Mouse (Mus musculus) mammary gland, adult 2 months (tissue): Measurements from ENCODE around the gene Ccdc177. TPM values are rescaled to one million over a fixed set of nuclear protein-coding genes. Genes with fewer than 3 reads are reported as not detected.

Experiments
- polyA plus RNA-seq: library from polyadenylated mRNA; depleted of rRNA; stranded (reverse); fragments of >200 nt; gene quantifications from 2 replicates; pipeline ENCODE4 v1.2.3, GENCODE M21; 2012; ENCODE audit warnings: low replicate concordance; rRNA removed

The Ccdc177 gene
- 0.02 TPM in 1 of 2 replicates, not detected in the other for polyA plus RNA-seq

DNA sequence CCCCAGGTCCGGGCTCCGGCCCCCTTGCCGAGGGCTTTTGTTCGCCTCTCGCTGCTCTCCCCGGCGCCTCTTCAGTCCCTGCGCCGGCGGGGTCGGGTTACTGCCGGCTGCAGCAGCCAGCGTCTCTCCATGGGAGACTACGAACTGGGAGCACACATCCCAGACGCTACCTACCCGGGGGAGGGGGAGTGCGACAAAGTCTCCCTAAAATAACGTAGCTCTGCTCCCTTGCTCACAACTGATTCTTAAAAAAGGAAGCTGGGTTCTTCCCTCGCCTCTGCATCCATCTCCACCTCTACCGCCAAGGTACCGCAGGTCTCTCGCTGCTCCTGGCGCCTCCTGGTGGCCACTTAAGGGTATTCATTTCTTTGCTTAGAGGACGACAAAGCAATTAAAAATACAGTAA lies at the start of gene Ccdc177:
Gene Ccdc177 (minus strand): TSS at position 292 of the 406 bp plus-strand sequence.

GRCm38 (mm10) chr12:80789849-80790694 lies 29.6 kb upstream of the Ccdc177 start, which contains the start of gene Susd6:
Gene Susd6 (plus strand): TSS chr12:80790510.

Other genes starting within 250 kb of the Ccdc177 start
- gene Galnt16, start 242.4 kb downstream of the Ccdc177 start, polyA plus RNA-seq, result 8.3 and 9.9 TPM in 2 replicates
- 38.4 and 49.6 TPM in 2 replicates for gene Slc39a9, start 116.8 kb downstream of the Ccdc177 start, polyA plus RNA-seq
- 11.1 and 33.7 TPM in 2 replicates for gene Erh, start 116.3 kb downstream of the Ccdc177 start, polyA plus RNA-seq
- 0.69 and 0.91 TPM in 2 replicates for gene Plekhd1, start 68.1 kb downstream of the Ccdc177 start, polyA plus RNA-seq
- 47.4 and 57.9 TPM in 2 replicates for gene Susd6, start 29.8 kb upstream of the Ccdc177 start, polyA plus RNA-seq
- gene Srsf5, start 184.8 kb upstream of the Ccdc177 start, polyA plus RNA-seq, result 208 and 247 TPM in 2 replicates
- gene Slc10a1, start 208.0 kb upstream of the Ccdc177 start, polyA plus RNA-seq, result 3.7 TPM in 1 of 2 replicates, not detected in the other